Mouse (Mus musculus) CH12.LX (cell line): ENCODE measurements around the gene Calm5. TPM values are rescaled to one million over a fixed set of nuclear protein-coding genes. Genes with fewer than 3 reads are reported as not detected.

Experiments used
- DNase-seq: peaks from one replicate; pipeline ENCODE4 v3.0.0-alpha.2; 2013; ENCODE audit errors: extremely low read depth
- H3K27ac ChIP-seq: 2 replicates; pipeline ENCODE4 v1.5.1; 2012; ENCODE audit warnings: low read depth, mild to moderate bottlenecking, control low read depth, moderate library complexity; ENCODE audit not compliant: insufficient read depth
- H3K27me3 ChIP-seq: replicated peaks from 2 replicates; pipeline ENCODE3; 2012; ENCODE audit warnings: inconsistent platforms
- H3K36me3 ChIP-seq, 2 experiments: replicated peaks in 1 of 2; 2 replicates each; pipeline versions ENCODE3 to v1.6.1; 2012; ENCODE audit warnings: inconsistent platforms in 1 of 2, low read length in 1 of 2, mild to moderate bottlenecking in 1 of 2, mixed read lengths in 1 of 2, moderate library complexity in 1 of 2; ENCODE audit not compliant: control insufficient read depth in 1 of 2, insufficient read depth in 1 of 2
- H3K4me1 ChIP-seq, 2 experiments: 2 replicates each; pipeline ENCODE4 v1.6.1; 2012; ENCODE audit warnings: inconsistent platforms in 1 of 2, moderate library complexity in 1 of 2; ENCODE audit not compliant: insufficient read depth in 2 of 2, control insufficient read depth in 1 of 2
- H3K4me2 ChIP-seq: 2 replicates; pipeline ENCODE4 v1.6.1; 2012; ENCODE audit warnings: low read depth, mild to moderate bottlenecking, control low read depth; ENCODE audit not compliant: poor library complexity, insufficient read depth, severe bottlenecking
- H3K4me3 ChIP-seq, 3 experiments: fragments of 150-350 bp in 1 of 3; sonication (generic) in 1 of 3; replicated peaks in 1 of 3; 2 replicates each; pipeline versions ENCODE3 to v1.5.1; 2011 to 2012; ENCODE audit warnings: low read depth in 2 of 3, low read length in 2 of 3, mild to moderate bottlenecking in 2 of 3, moderate library complexity in 2 of 3, control low read depth in 1 of 3, improper control_type of control experiment in 1 of 3, inconsistent platforms in 1 of 3, mixed read lengths in 1 of 3; ENCODE audit not compliant: poor library complexity in 1 of 3
- H3K79me2 ChIP-seq: replicated peaks from 2 replicates; pipeline ENCODE4 v1.6.1; 2012; ENCODE audit warnings: mild to moderate bottlenecking, moderate library complexity; ENCODE audit not compliant: control insufficient read depth, poor library complexity, insufficient read depth, severe bottlenecking; ENCODE audit errors: extremely low read depth
- H3K9ac ChIP-seq: 2 replicates; pipeline ENCODE4 v1.6.1; 2012; ENCODE audit warnings: low read depth, mild to moderate bottlenecking, control low read depth, moderate library complexity; ENCODE audit not compliant: insufficient read depth
- H3K9me3 ChIP-seq: replicated peaks from 2 replicates; pipeline ENCODE3; 2012; ENCODE audit warnings: low read length, inconsistent platforms, mixed read lengths
- CHD2 ChIP-seq: IDR thresholded peaks from 2 replicates; pipeline ENCODE4 v1.6.1; 2011; ENCODE audit warnings: low read length, improper control_type of control experiment
- ELF1 ChIP-seq: IDR thresholded peaks from 2 replicates; pipeline ENCODE4 v1.6.1; 2014; ENCODE audit warnings: low read depth, mild to moderate bottlenecking, inconsistent platforms, low read length, improper control_type of control experiment
- ETS1 ChIP-seq: conservative IDR thresholded peaks from 2 replicates; pipeline ENCODE4 v1.6.1; 2012; ENCODE audit warnings: low read depth, mild to moderate bottlenecking, inconsistent platforms, low read length, improper control_type of control experiment, moderate library complexity
- MAZ ChIP-seq: IDR thresholded peaks from 2 replicates; pipeline ENCODE4 v1.6.1; 2012; ENCODE audit warnings: low read depth, mild to moderate bottlenecking, inconsistent platforms, low read length, improper control_type of control experiment, moderate library complexity
- MYC ChIP-seq: IDR thresholded peaks from 2 replicates; pipeline ENCODE4 v1.6.1; 2011; ENCODE audit warnings: low read depth, mild to moderate bottlenecking, improper control_type of control experiment, low read length
- NRF1 ChIP-seq: IDR thresholded peaks from 2 replicates; pipeline ENCODE4 v1.6.1; 2014; ENCODE audit warnings: low read depth, mild to moderate bottlenecking, inconsistent platforms, low read length, improper control_type of control experiment, moderate library complexity
- TCF12 ChIP-seq: IDR thresholded peaks from 2 replicates; pipeline ENCODE4 v1.6.1; 2014; ENCODE audit warnings: low read depth, mild to moderate bottlenecking, inconsistent platforms, low read length, improper control_type of control experiment
- ZC3H11A ChIP-seq: IDR thresholded peaks from 2 replicates; pipeline ENCODE4 v1.6.1; 2012; ENCODE audit warnings: low read depth, mild to moderate bottlenecking, inconsistent platforms, low read length, improper control_type of control experiment
- dilution Hi-C: fragments of 300-500 bp; cut with MboI; formaldehyde crosslinking; loops from 2 replicates; pipeline ENCODE4 v1.14.3; 2020; ENCODE audit warnings: low sequenced_read_pairs; ENCODE audit not compliant: extremely low pct_unique_long_range_greater_than_20kb, extremely low pct_ligation_motif_present
- in situ Hi-C: fragments of 300-500 bp; cut with MboI; formaldehyde crosslinking; loops from 3 replicates; pipeline ENCODE4 v1.14.3; 2019; ENCODE audit warnings: low sequenced_read_pairs, low pct_ligation_motif_present, low pct_unique_long_range_greater_than_20kb, mixed read lengths
- polyA plus RNA-seq: library from polyadenylated mRNA; unstranded; fragments of >175 nt; gene quantifications from 2 replicates; pipeline ENCODE4 v1.2.1, GENCODE M21; 2012; ENCODE audit warnings: low read depth; ENCODE audit not compliant: insufficient read length
- total RNA-seq, 2 experiments: library from RNA; depleted of rRNA; stranded (reverse); fragments of 300-350 nt in 1 of 2; fragments of >200 nt in 1 of 2; gene quantifications; 2 replicates each; pipeline ENCODE4 v1.2.3; 2012 to 2014

Gene Calm5
- total and polyA plus RNA-seq, 3 experiments = not detected

DNA sequence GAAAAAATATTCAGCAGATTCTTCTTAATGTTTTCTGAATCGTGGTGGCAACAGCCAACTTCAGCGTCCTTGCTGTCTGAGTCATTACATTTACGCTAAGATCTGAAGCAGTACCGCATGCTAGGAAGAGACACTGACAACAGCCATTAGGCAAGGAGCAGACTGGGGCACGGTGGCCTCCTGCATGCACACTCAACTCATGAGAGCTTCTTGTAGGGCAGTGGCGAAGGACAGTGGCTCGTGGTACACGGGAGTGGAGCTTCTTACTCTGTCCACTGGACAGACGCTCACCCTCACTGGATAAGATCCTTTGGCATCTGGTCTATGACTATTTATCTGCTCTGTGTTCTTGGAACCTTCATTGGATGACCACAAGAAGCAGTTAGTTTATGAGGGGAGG lies 45.3 kb downstream of the Calm5 start:
- H3K79me2 ChIP-seq = no peaks in the 10 kb centered on the region
- H3K9ac ChIP-seq = no peak overlapping the region
- no peaks in the 10 kb centered on the region for H3K9me3 ChIP-seq
- in situ Hi-C loops = loop anchor here (5.0 to 25.0 kb wide), 2 partner anchors 137 to 232 kb away; no protein-coding TSS in a partner anchor
- TF ChIP-seq MAZ (no peak), ZC3H11A (no peak), NRF1 (no peak), ETS1 (no peak), CHD2 (no peak), ELF1 (no peak), MYC (no peak), TCF12 (no peak)
- no peak overlapping the region for H3K27ac ChIP-seq
- peaks cover 11 to 56% of the 10 kb centered on the region in 2 experiments for H3K36me3 ChIP-seq
- DNase-seq = no peak
- H3K27me3 ChIP-seq = no peaks in the 10 kb centered on the region
- no peak overlapping the region for H3K4me2 ChIP-seq
- H3K4me3 ChIP-seq = no peak overlapping the region
- 0 out of 4 replicates have a peak, but pooled peaks cover 0 to 4% of the 10 kb centered on the region in 2 experiments for H3K4me1 ChIP-seq
- dilution Hi-C loops = no loop called here

Other genes with a start within 250 kb of the Calm5 start
- 12.5 and 13.2 TPM in 2 replicates for gene Fam208b, start 243.1 kb upstream of the Calm5 start, total RNA-seq (2012; rRNA removed)
- gene Fam208b, start 243.1 kb upstream of the Calm5 start, total RNA-seq (2014; rRNA removed) = 28.1 and 36.5 TPM in 2 replicates
- 19.8 and 26.4 TPM in 2 replicates for gene Fam208b, start 243.1 kb upstream of the Calm5 start, polyA plus RNA-seq
- 1.4 TPM in 2 replicates for gene Asb13, start 220.1 kb upstream of the Calm5 start, total RNA-seq (2012; rRNA removed)
- 0.78 and 0.86 TPM in 2 replicates for gene Asb13, start 220.1 kb upstream of the Calm5 start, total RNA-seq (2014; rRNA removed)
- gene Asb13, start 220.1 kb upstream of the Calm5 start, polyA plus RNA-seq = 1.7 and 2.0 TPM in 2 replicates
- gene Calml3, start 49.9 kb upstream of the Calm5 start, total RNA-seq (2012; rRNA removed) = not detected in 2 replicates
- gene Calml3, start 49.9 kb upstream of the Calm5 start, total RNA-seq (2014; rRNA removed) = not detected in 2 replicates
- gene Calml3, start 49.9 kb upstream of the Calm5 start, polyA plus RNA-seq = not detected in 2 replicates
- gene Calm4, start 16.4 kb upstream of the Calm5 start, total RNA-seq (2012; rRNA removed) = not detected in 2 replicates
- gene Calm4, start 16.4 kb upstream of the Calm5 start, total RNA-seq (2014; rRNA removed) = not detected in 2 replicates
- not detected in 2 replicates for gene Calm4, start 16.4 kb upstream of the Calm5 start, polyA plus RNA-seq
- gene Net1, start 64.0 kb downstream of the Calm5 start, total RNA-seq (2012; rRNA removed) = 15.7 and 18.9 TPM in 2 replicates
- gene Net1, start 64.0 kb downstream of the Calm5 start, total RNA-seq (2014; rRNA removed) = 22.7 and 24.2 TPM in 2 replicates
- gene Net1, start 64.0 kb downstream of the Calm5 start, polyA plus RNA-seq = 45.7 and 46.4 TPM in 2 replicates
- not detected in 2 replicates for gene Tubal3, start 64.1 kb downstream of the Calm5 start, total RNA-seq (2012; rRNA removed)
- 0.07 TPM in 1 of 2 replicates, not detected in the other for gene Tubal3, start 64.1 kb downstream of the Calm5 start, total RNA-seq (2014; rRNA removed)
- gene Tubal3, start 64.1 kb downstream of the Calm5 start, polyA plus RNA-seq = not detected in 2 replicates
- not detected in 2 replicates for gene Ucn3, start 91.2 kb downstream of the Calm5 start, total RNA-seq (2012; rRNA removed)
- not detected in 2 replicates for gene Ucn3, start 91.2 kb downstream of the Calm5 start, total RNA-seq (2014; rRNA removed)
- gene Ucn3, start 91.2 kb downstream of the Calm5 start, polyA plus RNA-seq = not detected in 2 replicates
- gene Akr1c14, start 194.8 kb downstream of the Calm5 start, total RNA-seq (2012; rRNA removed) = not detected in 2 replicates
- not detected in 2 replicates for gene Akr1c14, start 194.8 kb downstream of the Calm5 start, total RNA-seq (2014; rRNA removed)
- gene Akr1c14, start 194.8 kb downstream of the Calm5 start, polyA plus RNA-seq = not detected in 2 replicates